Mouse (Mus musculus) G1E (cell line): Measurements from ENCODE around the gene Prox2.

Experiments
- CTCF ChIP-seq: IDR thresholded peaks from 2 replicates; pipeline ENCODE4 v1.5.1; 2012; ENCODE audit warnings: low read depth, low read length, inconsistent platforms, mixed read lengths
- GATA1 ChIP-seq: IDR thresholded peaks from 2 replicates; pipeline ENCODE4 v1.6.1; 2012; ENCODE audit warnings: borderline replicate concordance, low read length, inconsistent platforms, mixed read lengths
- GATA2 ChIP-seq: IDR thresholded peaks from 2 replicates; pipeline ENCODE4 v1.6.1; 2012; ENCODE audit warnings: low read depth, low read length, inconsistent platforms, borderline replicate concordance
- POLR2AphosphoS5 ChIP-seq: IDR thresholded peaks from 2 replicates; pipeline ENCODE4 v1.6.1; 2012; ENCODE audit warnings: low read depth, low read length, inconsistent platforms; ENCODE audit not compliant: insufficient replicate concordance

DNA sequence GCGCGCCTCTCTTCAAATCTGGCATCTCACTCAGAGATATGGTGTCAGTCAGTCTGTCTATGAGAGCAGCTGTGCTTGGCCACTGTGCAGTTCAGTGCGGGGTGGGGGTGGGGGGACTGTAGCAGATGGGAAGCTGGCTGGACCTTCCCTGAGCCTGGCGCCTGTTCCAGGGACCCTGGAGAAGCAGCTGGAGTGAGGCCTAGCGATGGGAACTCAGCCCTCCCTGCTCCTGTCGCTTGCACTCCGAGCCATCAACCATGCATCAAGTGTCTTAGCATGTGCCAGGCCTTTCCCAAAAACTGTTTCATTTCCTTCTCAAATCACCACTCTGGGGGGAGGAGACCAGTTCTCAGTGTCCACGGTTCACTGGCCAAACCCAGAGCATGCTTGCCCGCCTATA, 35.1 kb upstream of the Prox2 start:
- TF ChIP-seq CTCF (no peak), POLR2AphosphoS5 (no peak), GATA2 (no peak), GATA1 (no peak)
